Mouse (Mus musculus) activated CD4-positive, CD25-positive, alpha-beta regulatory T cell, adult 9 weeks (primary cell): ENCODE data around the gene Zfp384. TPM values are rescaled to one million over a fixed set of nuclear protein-coding genes. Genes with fewer than 3 reads are reported as not detected.

ENCODE experiments used
- polyA plus RNA-seq: library from polyadenylated mRNA; unstranded; fragments of 100-300 nt; shearing (Covaris generic); gene quantifications from one replicate; pipeline ENCODE4 v1.2.1, GENCODE M21; 2017

The Zfp384 gene
- 22.4 TPM for polyA plus RNA-seq

DNA sequence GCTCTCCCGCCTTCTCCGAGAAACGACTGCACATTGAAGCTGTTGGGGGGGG lies at the start of gene Zfp384:
Gene Zfp384, plus strand, starts transcription at position 17 of the 52 bp plus-strand sequence.

GRCm38 (mm10) chr6:124965088-124965719 lies 43.7 kb upstream of the Zfp384 start, which contains the start of gene Cops7a:
Cops7a (minus strand) TSS chr6:124965538.

GRCm38 (mm10) chr6:124996551-124997501 lies 12.1 kb upstream of the Zfp384 start, which contains the start of gene Pianp:
Pianp (plus strand) TSS chr6:124996694.

GRCm38 (mm10) chr6:125039533-125040153 lies 30.7 kb downstream of the Zfp384 start, which contains the start of gene Ing4:
Ing4 (plus strand) TSS chr6:125039760.

GRCm38 (mm10) chr6:125049678-125050077 lies 40.7 kb downstream of the Zfp384 start, which contains the start of gene Acrbp:
Acrbp (plus strand) TSS chr6:125049689.

GRCm38 (mm10) chr6:125067571-125067995 lies 58.6 kb downstream of the Zfp384 start, which contains the start of gene Lpar5:
Lpar5 (plus strand) TSS chr6:125067920.

Other genes starting within 250 kb of the Zfp384 start
- 8.9 TPM for gene Eno2, start 239.5 kb upstream of the Zfp384 start, polyA plus RNA-seq
- gene Lrrc23, start 229.4 kb upstream of the Zfp384 start, polyA plus RNA-seq, result 2.3 TPM
- gene Spsb2, start 200.5 kb upstream of the Zfp384 start, polyA plus RNA-seq, result 8.0 TPM
- gene Tpi1, start 194.8 kb upstream of the Zfp384 start, polyA plus RNA-seq, result 179 TPM
- gene Usp5, start 179.7 kb upstream of the Zfp384 start, polyA plus RNA-seq, result 125 TPM
- gene Cdca3, start 179.6 kb upstream of the Zfp384 start, polyA plus RNA-seq, result 11.7 TPM
- not detected for gene Gnb3, start 168.9 kb upstream of the Zfp384 start, polyA plus RNA-seq
- gene P3h3, start 151.4 kb upstream of the Zfp384 start, polyA plus RNA-seq, result not detected
- 0.20 TPM for gene Gpr162, start 145.2 kb upstream of the Zfp384 start, polyA plus RNA-seq
- 296 TPM for gene Cd4, start 120.9 kb upstream of the Zfp384 start, polyA plus RNA-seq
- 4.6 TPM for gene Lag3, start 97.4 kb upstream of the Zfp384 start, polyA plus RNA-seq
- 14.2 TPM for gene Ptms, start 89.0 kb upstream of the Zfp384 start, polyA plus RNA-seq
- gene Mlf2, start 77.8 kb upstream of the Zfp384 start, polyA plus RNA-seq, result 160 TPM
- gene Cops7a, start 43.6 kb upstream of the Zfp384 start, polyA plus RNA-seq, result 91.9 TPM
- not detected for gene Pianp, start 12.5 kb upstream of the Zfp384 start, polyA plus RNA-seq
- 87.6 TPM for gene Ing4, start 30.6 kb downstream of the Zfp384 start, polyA plus RNA-seq
- gene Acrbp, start 40.5 kb downstream of the Zfp384 start, polyA plus RNA-seq, result 28.2 TPM
- gene Lpar5, start 58.8 kb downstream of the Zfp384 start, polyA plus RNA-seq, result 18.5 TPM
- 81.7 TPM for gene Chd4, start 86.8 kb downstream of the Zfp384 start, polyA plus RNA-seq
- gene Nop2, start 122.8 kb downstream of the Zfp384 start, polyA plus RNA-seq, result 67.0 TPM
- gene Iffo1, start 136.1 kb downstream of the Zfp384 start, polyA plus RNA-seq, result 13.0 TPM
- gene Gapdh, start 157.3 kb downstream of the Zfp384 start, polyA plus RNA-seq, result 406 TPM
- 30.2 TPM for gene Ncapd2, start 182.6 kb downstream of the Zfp384 start, polyA plus RNA-seq
- gene Mrpl51, start 182.7 kb downstream of the Zfp384 start, polyA plus RNA-seq, result 108 TPM
- gene Vamp1, start 206.4 kb downstream of the Zfp384 start, polyA plus RNA-seq, result 62.0 TPM
- gene Tapbpl, start 222.7 kb downstream of the Zfp384 start, polyA plus RNA-seq, result 139 TPM
- gene Cd27, start 227.9 kb downstream of the Zfp384 start, polyA plus RNA-seq, result 688 TPM